9 mouse cellular contexts compared by ENCODE assay signal in genomic region chr4:85162468-85163312, GRCm38 (mm10). TPM values are rescaled to one million over a fixed set of nuclear protein-coding genes. Genes with fewer than 3 reads are reported as not detected.
DNase-seq lines count a peak whose midpoint lies in the region; ATAC-seq and TF ChIP-seq lines count a peak whose summit lies in the region.
"Had no signal": no experiment of that assay in that cellular context is flagged by ENCODE, and none has a peak within 500 bp of the region (broad histone marks: within the 10 kb centered on the region; RNA-seq: fewer than 3 reads in every experiment).

No protein-coding gene starts in this region.

- TF ChIP-seq POLR2A in cortical plate, adult 2 months (IDR thresholded peaks at IDR 0.05; ENCODE audit: extremely low read depth, insufficient read depth, low read length) = no peak

- 0 out of 2 replicates have a peak, but pooled peaks cover 2% of the 10 kb centered on the region for H3K4me1 ChIP-seq in cortical plate, adult 2 months (ENCODE audit: control insufficient read depth, insufficient read depth, low read length)
- no peaks in the 10 kb centered on the region for H3K4me1 ChIP-seq in heart, postnatal 0 days (ENCODE audit: control insufficient read depth, insufficient read depth)
- H3K4me1 ChIP-seq in lung, embryonic 15.5 days = no peaks in the 10 kb centered on the region

- H3K27ac ChIP-seq in cortical plate, adult 2 months (ENCODE audit: insufficient read depth, low read length) = no peak overlapping the region
- no peak overlapping the region for H3K27ac ChIP-seq in heart, postnatal 0 days (ENCODE audit: low read depth)
- no peak overlapping the region for H3K27ac ChIP-seq in lung, embryonic 15.5 days

- H3K36me3 ChIP-seq in heart, postnatal 0 days (replicated peaks; ENCODE audit: control insufficient read depth, insufficient read depth, low read length) = no peaks in the 10 kb centered on the region
- H3K36me3 ChIP-seq in lung, embryonic 15.5 days = no peaks in the 10 kb centered on the region
- H3K36me3 ChIP-seq: G1E had no signal

- no peak overlapping the region for H3K4me3 ChIP-seq in cortical plate, adult 2 months (ENCODE audit: insufficient read depth, low read length)
- no peak overlapping the region for H3K4me3 ChIP-seq in heart, postnatal 0 days (ENCODE audit: low read depth, low read length)
- H3K4me3 ChIP-seq in lung, embryonic 15.5 days = no peak overlapping the region

- H3K9ac ChIP-seq in heart, postnatal 0 days (replicated peaks; ENCODE audit: low read depth, low read length) = no peak overlapping the region
- H3K9ac ChIP-seq in lung, embryonic 15.5 days = no peak overlapping the region

- WGBS in heart, postnatal 0 days = 22% methylated on average over 27 of the region's 27 CpGs
- 22% methylated on average over 27 of the region's 27 CpGs for WGBS in lung, embryonic 15.5 days

- TF ChIP-seq EP300 in heart, postnatal 0 days (IDR thresholded peaks at IDR 0.05; ENCODE audit: low read depth) = no peak

- peak; percentile 55 to 59 for DNase-seq in left cerebral cortex, adult 18-20 months (ENCODE audit: low spot score in 2 of 2)
- DNase-seq in left cerebral cortex, adult 11 months (ENCODE audit: low spot score) = no peak
- peak; percentile 52 for DNase-seq in heart, postnatal 0 days (ENCODE audit: low spot score)
- peak; percentile 74 to 77 for DNase-seq in kidney, postnatal 4 days
- peak; percentile 87 for DNase-seq in retina, embryonic 14.5 days (ENCODE audit: low spot score)
- DNase-seq in c-Kit-positive CD71-positive TER-119-positive erythroid progenitor cells, embryonic 14.5 days (ENCODE audit: low spot score) = no peak

- ATAC-seq in heart, postnatal 0 days (ENCODE audit: insufficient read depth, low read depth) = no peak
- peak; percentile 80; the same call in 1 of the 2 replicates for ATAC-seq in lung, embryonic 15.5 days (ENCODE audit: borderline replicate concordance, extremely low read depth, low FRiP score, low TSS enrichment)

- TF ChIP-seq CTCF in cortical plate, adult 2 months (IDR thresholded peaks at IDR 0.05; ENCODE audit: extremely low read depth, insufficient read depth, low read length) = peak; percentile 95
- TF ChIP-seq CTCF in heart, postnatal 0 days (IDR thresholded peaks at IDR 0.05; ENCODE audit: low read depth) = peak; percentile 82

- no peaks in the 10 kb centered on the region for H3K27me3 ChIP-seq in heart, postnatal 0 days (ENCODE audit: control insufficient read depth, insufficient read depth, low read length)
- no peaks in the 10 kb centered on the region for H3K27me3 ChIP-seq in lung, embryonic 15.5 days

- H3K9me3 ChIP-seq in heart, postnatal 0 days (replicated peaks; ENCODE audit: control insufficient read depth, low read length) = no peaks in the 10 kb centered on the region
- no peaks in the 10 kb centered on the region for H3K9me3 ChIP-seq in lung, embryonic 15.5 days

- H3K4me2 ChIP-seq in heart, postnatal 0 days (ENCODE audit: low read depth, low read length) = peak overlapping the region; percentile 45
- peak overlapping the region; percentile 41 for H3K4me2 ChIP-seq in lung, embryonic 15.5 days

RNA-seq across cellular contexts. Expression of gene Sh3gl2, which starts 42.2 kb away (rescaled TPM):
- 100 to 1,000 TPM; 252 to 272 TPM for total RNA-seq in left cerebral cortex, adult 18-20 months (2021)
- polyA plus RNA-seq in cortical plate, adult 2 months (2012; rRNA removed) = 236 and 244 TPM in 2 replicates
- total RNA-seq in heart, postnatal 0 days (2014; rRNA removed; ENCODE audit: low replicate concordance) = 0.89 and 1.9 TPM in 2 replicates
- 0.34 and 0.44 TPM in 2 replicates for polyA plus RNA-seq in heart, postnatal 0 days (2015; fragmentation: Nextera tagmentation; extraction: Ambion mirVana)
- polyA plus RNA-seq in lung, embryonic 15.5 days (2015; fragmentation: Nextera tagmentation; extraction: Ambion mirVana) = 6.1 and 7.0 TPM in 2 replicates
- polyA plus RNA-seq: G1E had no signal

Comparison
In these comparisons a context has a peak if more than half of its experiments do, and no peak if none do; other contexts are left out.
1. DNase-seq: peak in left cerebral cortex, adult 18-20 months (2 of 2), heart, postnatal 0 days (single experiment), kidney, postnatal 4 days (2 of 2) and retina, embryonic 14.5 days (single experiment); none in left cerebral cortex, adult 11 months (single experiment) and c-Kit-positive CD71-positive TER-119-positive erythroid progenitor cells, embryonic 14.5 days (single experiment).
2. RNA of gene Sh3gl2, which starts 42.2 kb away (polyA plus RNA-seq): 236 to 244 TPM in cortical plate, adult 2 months; 6.1 to 7.0 TPM in lung, embryonic 15.5 days and 0.34 to 0.44 TPM in heart, postnatal 0 days; every median in the first group is over 10 times any median in the second.